Mouse (Mus musculus) forebrain, postnatal 0 days (tissue): Measurements from ENCODE around the gene Znrf2. TPM values are rescaled to one million over a fixed set of nuclear protein-coding genes. Genes with fewer than 3 reads are reported as not detected.
"Not testable (repeated sequence)": the region's sequence is repeated elsewhere in the genome, so short reads cannot be mapped to it uniquely, and the experiment has no call there.

ENCODE experiments used
- ATAC-seq: fragments of 200-750 bp; cut with Nextera tagmentation; 2 replicates; pipeline ENCODE4 v1.8.0; 2017; ENCODE audit warnings: mild to moderate bottlenecking, moderate library complexity
- DNase-seq: peaks from one replicate; pipeline ENCODE4 v3.0.0-alpha.2; 2015
- H3K27ac ChIP-seq: fragments of 300-500 bp; sonication (generic); 2 replicates; pipeline ENCODE4 v1.5.1; 2014; ENCODE audit warnings: low read depth, mild to moderate bottlenecking, antibody characterized with exemption, low read length, moderate library complexity, mixed read lengths
- H3K27me3 ChIP-seq: fragments of 300-500 bp; sonication (generic); 2 replicates; pipeline ENCODE4 v1.6.1; 2014; ENCODE audit warnings: mild to moderate bottlenecking, low read length, mixed read lengths; ENCODE audit not compliant: insufficient read depth
- H3K36me3 ChIP-seq: fragments of 300-500 bp; sonication (generic); 2 replicates; pipeline ENCODE4 v1.6.1; 2014; ENCODE audit warnings: mild to moderate bottlenecking, moderate library complexity; ENCODE audit not compliant: insufficient read depth
- H3K4me1 ChIP-seq: fragments of 300-500 bp; sonication (generic); 2 replicates; pipeline ENCODE4 v1.6.1; 2014; ENCODE audit warnings: antibody characterized with exemption; ENCODE audit not compliant: insufficient read depth
- H3K4me2 ChIP-seq: fragments of 300-500 bp; sonication (generic); 2 replicates; pipeline ENCODE4 v1.6.1; 2014; ENCODE audit warnings: low read depth, mild to moderate bottlenecking, moderate library complexity
- H3K4me3 ChIP-seq: fragments of 300-500 bp; sonication (generic); 2 replicates; pipeline ENCODE4 v1.5.1; 2014; ENCODE audit warnings: low read depth, low read length, mixed read lengths
- H3K9ac ChIP-seq: fragments of 300-500 bp; sonication (generic); 2 replicates; pipeline ENCODE4 v1.6.1; 2014; ENCODE audit warnings: mild to moderate bottlenecking
- H3K9me3 ChIP-seq: fragments of 300-500 bp; sonication (generic); 2 replicates; pipeline ENCODE4 v1.6.1; 2016; ENCODE audit warnings: low read length
- CTCF ChIP-seq: sonication (generic); IDR thresholded peaks from 2 replicates; pipeline ENCODE4 v1.5.1; 2016; ENCODE audit warnings: antibody characterized with exemption, control low read depth, low read depth
- WGBS: fragments of 180-500 bp; shearing (Covaris S2); extraction: QIAGEN DNeasy Blood & Tissue Kit; methylation state at CpG from one replicate; pipeline ENCODE4 v1.1.7; 2014; 5-methylcytosine and 5-hydroxymethylcytosine counted together
- polyA plus RNA-seq: library from polyadenylated mRNA; unstranded; fragments of >200 nt; fragmentation: Nextera tagmentation; extraction: Ambion mirVana; gene quantifications from 2 replicates; pipeline ENCODE4 v1.2.1, GENCODE M21; 2015
- total RNA-seq: library from RNA; depleted of rRNA; stranded (reverse); fragments of >200 nt; gene quantifications from 2 replicates; pipeline ENCODE4 v1.2.3, GENCODE M21; 2014

The Znrf2 gene
- total and polyA plus RNA-seq, 2 experiments from 2014 or later: 13.1 to 83.8 TPM

DNA sequence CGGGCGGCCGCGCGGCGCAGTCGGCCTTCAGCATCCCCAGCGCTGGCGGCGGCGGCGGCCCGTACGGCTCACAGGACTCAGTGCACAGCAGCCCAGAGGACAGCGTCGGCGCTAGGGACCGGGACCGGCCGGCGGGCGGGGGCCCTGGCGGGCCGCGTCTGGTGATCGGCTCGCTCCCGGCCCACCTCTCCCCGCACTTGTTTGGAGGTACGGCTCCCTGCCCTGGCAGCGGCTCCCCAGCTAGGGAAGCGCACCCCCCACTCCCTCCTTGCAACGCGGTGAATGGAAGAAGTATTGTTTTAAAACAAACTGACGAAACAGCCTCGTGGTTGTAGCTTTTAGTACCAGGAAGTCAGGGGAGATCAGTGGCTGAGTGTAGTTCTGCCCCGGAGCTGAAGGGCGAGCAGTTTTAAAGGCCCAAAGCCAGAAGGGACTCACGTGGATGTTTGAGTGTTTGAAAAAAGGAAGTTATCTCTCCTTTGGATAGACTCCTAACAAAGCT is 601 bp downstream of the Znrf2 start:
- Histone ChIP-seq H3K9me3 (no peaks in the 10 kb centered on the region), H3K4me1 (peaks cover 14% of the 10 kb centered on the region), H3K4me2 (peak overlapping the region; percentile 56), H3K36me3 (no peaks in the 10 kb centered on the region; the same call in 1 of the 2 replicates), H3K27me3 (no peaks in the 10 kb centered on the region), H3K9ac (peak overlapping the region; percentile 83), H3K27ac (peak overlapping the region; percentile 95), H3K4me3 (peak overlapping the region; percentile 85)
- under 1% methylated on average over 35 of the region's 39 CpGs for WGBS
- TF ChIP-seq CTCF: no peak
- ATAC-seq (peak; percentile 21), DNase-seq (peak; percentile 60)

DNA sequence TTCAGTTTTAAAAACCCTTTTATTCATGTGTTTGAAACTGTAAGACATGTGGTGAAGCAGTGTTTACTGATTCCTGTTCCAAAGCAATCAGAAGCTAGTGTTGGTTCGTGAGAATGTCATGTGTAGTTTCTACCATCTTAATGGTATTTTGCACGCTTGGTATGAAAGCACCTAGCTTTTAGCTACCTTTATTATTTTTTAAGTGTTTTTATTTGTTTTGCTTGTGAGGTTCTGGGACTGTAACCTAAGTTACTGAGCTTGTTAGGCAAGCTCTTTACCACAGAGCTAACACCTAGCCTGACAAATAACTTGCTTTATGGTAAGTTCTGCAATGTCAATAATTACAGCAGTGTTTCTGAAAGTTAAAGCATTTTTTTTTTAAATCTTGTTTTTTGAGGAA is 1.7 kb downstream of the Znrf2 start:
- Histone ChIP-seq H3K27ac (no peak overlapping the region), H3K9ac (peak overlapping the region; percentile 15; the same call in 1 of the 2 replicates), H3K36me3 (no peaks in the 10 kb centered on the region; the same call in 1 of the 2 replicates), H3K4me2 (peak overlapping the region; percentile 56), H3K4me3 (peak overlapping the region; percentile 85), H3K9me3 (no peaks in the 10 kb centered on the region), H3K4me1 (peaks cover 9% of the 10 kb centered on the region; the same call in 1 of the 2 replicates), H3K27me3 (no peaks in the 10 kb centered on the region)
- 44% methylated on average over 2 of the region's 2 CpGs for WGBS
- no peak for DNase-seq
- ATAC-seq: no peak
- no peak for TF ChIP-seq CTCF

DNA sequence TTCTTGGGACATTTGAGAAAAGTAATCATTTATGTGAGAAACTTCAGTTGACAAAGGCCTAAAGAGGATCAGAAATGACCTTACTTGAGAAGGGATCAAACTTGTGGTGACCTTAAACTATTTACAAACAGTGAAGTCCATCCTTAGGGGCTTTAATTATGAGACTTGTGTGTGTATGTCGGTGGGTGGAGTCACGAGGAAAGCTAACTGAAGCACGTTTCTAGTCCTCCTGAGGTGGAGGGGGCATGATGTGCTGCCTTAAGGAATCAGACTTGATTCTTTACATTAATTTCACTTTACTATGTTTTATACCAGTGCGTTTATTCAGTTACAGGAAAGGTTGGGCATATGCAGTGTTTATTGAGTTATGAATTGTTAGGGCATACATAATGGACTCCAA is 2.6 kb downstream of the Znrf2 start:
- no peak overlapping the region for H3K9ac ChIP-seq
- H3K36me3 ChIP-seq: no peaks in the 10 kb centered on the region; the same call in 1 of the 2 replicates
- no peak overlapping the region for H3K27ac ChIP-seq
- no peaks in the 10 kb centered on the region for H3K9me3 ChIP-seq
- TF ChIP-seq CTCF: no peak
- H3K27me3 ChIP-seq: no peaks in the 10 kb centered on the region
- ATAC-seq: no peak
- H3K4me2 ChIP-seq: peak overlapping the region; percentile 41
- 37% methylated on average over 4 of the region's 4 CpGs for WGBS
- no peak for DNase-seq
- peak overlapping the region; percentile 25 for H3K4me3 ChIP-seq
- peaks cover 9% of the 10 kb centered on the region; the same call in 1 of the 2 replicates for H3K4me1 ChIP-seq

DNA sequence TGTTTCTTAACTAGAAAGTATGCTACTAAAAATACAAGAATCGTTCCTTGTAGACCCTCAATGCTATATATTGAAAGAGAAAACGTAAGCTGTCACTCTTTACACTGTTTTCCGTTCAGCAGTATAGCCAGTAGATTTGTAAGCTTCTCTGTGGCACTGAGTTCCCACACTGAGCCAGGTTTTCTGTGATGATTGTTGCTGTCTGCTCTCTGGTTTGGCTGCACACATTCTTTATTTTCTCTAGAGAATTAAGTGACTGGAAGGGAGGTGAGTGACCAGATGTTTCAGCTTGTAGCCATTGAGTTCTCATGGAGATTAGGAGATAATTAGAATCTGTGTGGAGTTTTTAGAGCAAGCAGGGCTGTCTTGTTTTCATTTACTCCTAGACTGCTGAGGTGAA is 3.0 kb downstream of the Znrf2 start:
- no peak for DNase-seq
- Histone ChIP-seq H3K27me3 (no peaks in the 10 kb centered on the region), H3K9me3 (no peaks in the 10 kb centered on the region), H3K27ac (no peak overlapping the region), H3K36me3 (no peaks in the 10 kb centered on the region; the same call in 1 of the 2 replicates), H3K4me1 (peaks cover 9% of the 10 kb centered on the region; the same call in 1 of the 2 replicates), H3K4me2 (peak overlapping the region; percentile 41), H3K9ac (no peak overlapping the region), H3K4me3 (peak overlapping the region; percentile 25)
- no peak for TF ChIP-seq CTCF
- ATAC-seq: no peak
- 37% methylated on average over 3 of the region's 3 CpGs for WGBS

DNA sequence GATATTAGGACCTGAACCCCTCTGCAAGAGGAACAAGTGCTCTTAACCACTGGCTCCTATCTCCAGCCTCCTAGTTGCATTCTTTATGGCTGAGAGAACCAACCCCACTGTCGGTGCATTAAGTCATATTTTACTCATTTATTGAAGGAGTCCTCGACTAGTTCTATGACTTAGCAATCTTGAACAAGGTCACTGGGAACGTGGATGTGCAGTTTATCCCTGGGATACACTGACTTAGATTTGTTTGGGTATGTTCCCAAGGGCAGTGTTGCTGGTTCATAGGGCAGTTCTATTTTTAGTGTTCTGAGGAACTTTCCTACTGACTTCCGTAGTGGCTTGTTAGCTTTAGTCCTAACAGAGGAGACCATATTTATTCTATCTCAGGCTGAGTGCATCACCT is 5.6 kb downstream of the Znrf2 start:
- no peak for TF ChIP-seq CTCF
- no peak overlapping the region for H3K4me3 ChIP-seq

DNA sequence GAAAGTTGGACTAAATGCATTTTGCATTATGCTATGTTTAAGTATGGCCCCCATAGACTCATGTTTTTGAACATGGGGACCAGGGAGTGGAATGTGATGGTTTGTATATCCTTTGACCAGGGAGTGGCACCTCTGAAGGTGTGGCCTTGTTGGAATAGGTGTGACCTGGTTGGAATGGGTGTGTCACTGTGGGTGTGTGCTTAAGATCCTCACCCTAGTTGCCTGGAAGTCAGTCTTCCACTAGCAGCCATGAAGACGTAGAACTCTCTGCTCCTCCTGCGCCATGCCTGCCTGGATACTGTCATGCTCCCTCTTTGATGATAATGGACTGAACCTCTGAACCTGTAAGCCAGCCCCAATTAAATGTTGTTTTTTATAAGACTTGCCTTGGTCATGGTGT is 7.8 kb downstream of the Znrf2 start:
- not testable (repeated sequence) for H3K4me2 ChIP-seq, ATAC-seq, H3K36me3 ChIP-seq, DNase-seq, H3K4me3 ChIP-seq, H3K9me3 ChIP-seq, H3K9ac ChIP-seq, H3K27ac ChIP-seq, H3K27me3 ChIP-seq
- WGBS: 98% methylated on average over 2 of the region's 2 CpGs
- peaks cover 19% of the 10 kb centered on the region; the same call in 1 of the 2 replicates for H3K4me1 ChIP-seq

More for the DNA sequence above, 5.6 kb downstream of the Znrf2 start:
- Histone ChIP-seq H3K9me3 (no peaks in the 10 kb centered on the region), H3K9ac (no peak overlapping the region), H3K4me2 (no peak overlapping the region), H3K36me3 (no peaks in the 10 kb centered on the region; the same call in 1 of the 2 replicates), H3K27me3 (no peaks in the 10 kb centered on the region), H3K4me1 (peaks cover 9% of the 10 kb centered on the region; the same call in 1 of the 2 replicates), H3K27ac (no peak overlapping the region)
- WGBS: 91% methylated on average over 4 of the region's 4 CpGs
- ATAC-seq (no peak), DNase-seq (no peak)

DNA sequence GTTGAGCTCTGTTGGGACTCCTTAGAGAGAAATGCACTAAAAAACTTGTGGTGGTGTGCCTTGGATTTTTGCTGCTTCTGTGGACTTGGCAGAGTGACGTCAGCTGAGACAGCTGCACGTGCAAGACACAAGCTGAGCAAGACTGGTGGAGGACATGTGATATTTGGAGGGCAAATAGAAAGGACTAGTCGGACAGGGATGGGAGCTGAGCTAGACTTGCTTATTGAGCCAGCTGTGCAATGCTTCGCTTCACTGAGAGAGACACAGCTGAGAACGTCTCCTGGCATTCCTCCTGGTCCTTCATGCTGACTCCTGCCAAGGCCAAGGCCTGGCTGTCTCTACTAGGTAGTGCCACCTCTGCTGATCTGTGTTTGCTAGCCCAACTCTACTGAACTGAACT is 10.8 kb downstream of the Znrf2 start:
- ATAC-seq (no peak), DNase-seq (no peak)
- H3K9ac ChIP-seq: no peak overlapping the region
- no peak overlapping the region for H3K4me2 ChIP-seq
- no peak overlapping the region for H3K4me3 ChIP-seq
- 63% methylated on average over 5 of the region's 5 CpGs for WGBS
- no peak for TF ChIP-seq CTCF
- no peaks in the 10 kb centered on the region for H3K27me3 ChIP-seq
- H3K9me3 ChIP-seq: no peaks in the 10 kb centered on the region
- H3K4me1 ChIP-seq: peaks cover 13% of the 10 kb centered on the region
- H3K36me3 ChIP-seq: no peaks in the 10 kb centered on the region
- H3K27ac ChIP-seq: no peak overlapping the region
